ENCODE assay signal across 27 mouse cellular contexts in the genomic region with DNA sequence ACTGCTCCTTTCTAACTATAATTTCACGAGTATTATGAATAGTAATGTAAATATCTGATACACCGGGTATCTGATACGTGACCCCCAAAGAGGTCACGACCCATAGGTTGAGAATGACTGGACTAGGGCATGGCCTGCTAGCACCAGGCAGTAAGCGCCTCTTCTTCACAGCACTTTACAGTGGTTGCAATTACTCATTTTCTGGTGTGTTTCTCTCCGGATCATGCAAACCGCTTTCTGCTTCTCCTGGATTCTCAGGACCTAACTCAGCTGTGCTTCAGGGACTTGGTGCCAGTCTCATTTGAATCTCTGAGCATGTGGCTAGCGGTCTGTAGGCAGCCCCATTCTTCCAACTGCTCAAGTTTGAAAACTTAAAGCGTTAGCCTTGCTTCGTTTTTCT. TPM values are rescaled to one million over a fixed set of nuclear protein-coding genes. Genes with fewer than 3 reads are reported as not detected.
"Had no signal": no experiment of that assay in that cellular context is flagged by ENCODE, and none has a peak within 500 bp of the region (broad histone marks: within the 10 kb centered on the region; RNA-seq: fewer than 3 reads in every experiment).

No protein-coding gene starts in this region.

- ATAC-seq: forebrain, embryonic 13.5 days; forebrain, embryonic 14.5 days; forebrain, embryonic 15.5 days; forebrain, embryonic 16.5 days; forebrain, postnatal 0 days had no signal

- H3K27me3 ChIP-seq: embryonic facial prominence, embryonic 12.5 days; embryonic facial prominence, embryonic 13.5 days; embryonic facial prominence, embryonic 15.5 days; forebrain, embryonic 12.5 days; forebrain, embryonic 13.5 days; forebrain, embryonic 15.5 days had no signal

- DNase-seq: cerebellum, adult 18-20 months; cerebellum, adult 8-10 months; cerebellum, adult 9-10 months; cerebellum, adult 9-11 months; cerebellum, postnatal 10 days; cerebellum, postnatal 14 days; cerebellum, postnatal 25 days; cerebellum, postnatal 36 days; embryo, embryonic 11 days; forebrain, postnatal 0 days; gastrocnemius, adult 2 months; gastrocnemius, postnatal 10 days; gastrocnemius, postnatal 14 days; gastrocnemius, postnatal 25 days; gastrocnemius, postnatal 36 days; heart, adult 2 months had no signal

- H3K9ac ChIP-seq: embryonic facial prominence, embryonic 12.5 days; embryonic facial prominence, embryonic 13.5 days; embryonic facial prominence, embryonic 15.5 days; forebrain, embryonic 12.5 days; forebrain, embryonic 13.5 days; forebrain, embryonic 15.5 days; forebrain, postnatal 0 days had no signal

- H3K9me3 ChIP-seq: embryonic facial prominence, embryonic 10.5 days; embryonic facial prominence, embryonic 12.5 days; embryonic facial prominence, embryonic 13.5 days; embryonic facial prominence, embryonic 15.5 days; forebrain, embryonic 10.5 days; forebrain, embryonic 12.5 days; forebrain, embryonic 13.5 days; forebrain, embryonic 15.5 days had no signal

- H3K4me2 ChIP-seq: embryonic facial prominence, embryonic 12.5 days; embryonic facial prominence, embryonic 13.5 days; embryonic facial prominence, embryonic 15.5 days; forebrain, embryonic 12.5 days; forebrain, embryonic 13.5 days; forebrain, embryonic 15.5 days had no signal

- H3K36me3 ChIP-seq: embryonic facial prominence, embryonic 10.5 days; embryonic facial prominence, embryonic 12.5 days; embryonic facial prominence, embryonic 13.5 days; embryonic facial prominence, embryonic 15.5 days; forebrain, embryonic 10.5 days; forebrain, embryonic 12.5 days; forebrain, embryonic 15.5 days had no signal

- H3K4me3 ChIP-seq: embryonic facial prominence, embryonic 10.5 days; embryonic facial prominence, embryonic 12.5 days; embryonic facial prominence, embryonic 13.5 days; embryonic facial prominence, embryonic 15.5 days; erythroblast, embryonic 14.5 days; forebrain, embryonic 10.5 days; forebrain, embryonic 12.5 days; forebrain, embryonic 13.5 days; forebrain, embryonic 15.5 days; gastrocnemius, adult 2 months; heart, adult 2 months had no signal

- H3K4me1 ChIP-seq: embryonic facial prominence, embryonic 10.5 days; embryonic facial prominence, embryonic 12.5 days; embryonic facial prominence, embryonic 13.5 days; embryonic facial prominence, embryonic 15.5 days; forebrain, embryonic 12.5 days; forebrain, embryonic 13.5 days; forebrain, embryonic 15.5 days had no signal

- H3K27ac ChIP-seq: embryonic facial prominence, embryonic 10.5 days; embryonic facial prominence, embryonic 12.5 days; embryonic facial prominence, embryonic 13.5 days; embryonic facial prominence, embryonic 15.5 days; forebrain, embryonic 10.5 days; forebrain, embryonic 12.5 days; forebrain, embryonic 13.5 days; forebrain, embryonic 15.5 days; heart, adult 2 months had no signal

RNA-seq across cellular contexts. Expression of a gene that starts 45.3 kb away (rescaled TPM):
- polyA plus RNA-seq: erythroblast, embryonic 14.5 days had no signal
